Mouse (Mus musculus): ENCODE measurements around the gene Tet3.

Tet3 gene

DNA sequence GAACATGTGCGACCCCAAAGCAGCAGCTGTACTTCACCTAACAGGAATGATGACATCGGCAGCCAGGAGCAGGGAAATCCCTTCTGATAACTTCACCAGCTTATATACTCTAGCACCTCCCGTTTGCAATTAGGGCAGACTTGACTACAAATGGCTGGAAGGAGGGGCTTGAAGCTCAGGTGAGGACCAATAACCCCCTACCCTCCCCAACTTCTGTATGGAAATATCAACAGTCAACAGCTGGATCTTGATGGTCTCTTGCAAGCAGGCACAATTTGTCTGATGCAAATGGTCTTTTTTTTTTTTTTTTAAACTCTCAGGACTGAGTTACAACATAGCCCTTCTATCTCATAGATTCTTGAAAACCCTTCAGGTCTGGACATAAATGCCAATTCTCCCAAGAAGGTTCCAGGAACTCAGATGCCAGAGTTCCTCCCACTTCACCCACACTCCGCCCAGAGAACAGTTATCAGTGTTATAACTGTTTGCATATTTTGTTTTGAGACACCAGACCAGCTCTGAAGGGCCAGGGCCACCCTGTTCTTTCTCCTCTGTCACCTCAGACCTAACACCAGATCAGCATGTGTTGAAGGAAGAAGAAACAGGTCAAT is at the start of gene Tet3:
Tet3 (minus strand) TSS at position 51 of the 611 bp plus-strand sequence.
- DNase-seq (ENCODE audit: low spot score) = no peak

DNA sequence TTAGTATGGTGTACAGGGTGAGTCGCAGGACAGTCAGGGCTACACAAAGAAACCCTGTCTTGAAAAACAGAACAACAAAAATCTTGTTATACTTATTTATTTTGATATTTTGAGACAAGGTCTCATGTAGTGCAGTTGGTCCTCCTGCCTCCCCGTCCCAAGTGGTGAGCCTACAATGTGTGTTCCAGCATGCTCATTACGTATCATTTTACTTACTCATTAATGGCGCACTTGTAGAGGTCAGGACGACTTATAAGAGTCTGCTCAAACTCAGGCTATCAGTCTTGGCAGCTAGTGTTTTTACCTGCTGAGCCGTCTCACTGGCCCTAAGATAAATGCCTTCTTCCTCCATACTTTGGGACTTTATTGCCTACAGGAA is 48.3 kb upstream of the Tet3 start:
- DNase-seq (ENCODE audit: low spot score) = no peak

DNA sequence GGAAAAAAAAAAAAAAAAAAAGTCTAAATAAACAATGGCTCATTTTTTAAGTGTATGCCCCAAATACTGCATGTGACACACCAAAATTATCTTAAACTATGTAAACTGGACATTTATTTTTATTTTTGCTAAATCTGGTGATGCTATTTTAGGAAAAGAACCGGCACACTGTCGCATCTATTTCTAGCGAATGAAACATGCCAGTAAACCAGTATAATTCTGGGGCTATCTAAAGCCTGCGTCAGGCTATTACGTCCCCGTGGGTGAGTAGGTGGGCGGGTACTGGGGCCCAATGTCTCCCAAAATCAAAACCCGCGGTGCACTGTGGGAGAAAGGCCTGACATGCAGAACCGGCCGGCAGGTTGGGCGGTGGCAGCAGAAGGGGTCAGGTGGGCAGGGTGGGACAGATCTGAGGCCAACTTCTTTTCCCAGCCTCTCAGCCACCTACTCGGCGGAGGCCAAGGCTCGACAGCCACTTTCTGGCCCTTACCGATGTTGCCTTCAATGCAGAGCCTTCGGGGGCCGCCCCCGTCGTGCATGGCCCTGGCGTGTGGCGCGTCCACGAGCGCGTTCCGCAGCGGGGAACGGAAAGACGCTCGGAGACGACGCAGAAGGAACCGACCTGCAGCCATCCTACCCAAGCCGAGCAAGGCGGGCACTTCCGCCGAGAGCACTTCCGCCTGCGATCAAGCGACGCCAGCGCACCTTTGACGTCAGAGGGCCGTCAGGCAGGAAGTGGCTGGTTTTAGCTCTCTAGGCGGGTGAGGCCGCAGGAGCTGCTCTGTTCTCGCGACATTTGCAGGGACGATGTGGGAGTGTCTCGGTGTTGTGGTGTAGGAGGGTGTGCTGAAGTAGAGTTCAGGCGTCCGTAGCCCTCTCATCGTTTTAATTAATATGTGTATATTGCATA is 47.6 kb upstream of the Tet3 start, which contains the start of gene Dguok:
Dguok (minus strand) TSS at position 712 of the 910 bp plus-strand sequence.
- peak; percentile 90 for DNase-seq (ENCODE audit: low spot score)

DNA sequence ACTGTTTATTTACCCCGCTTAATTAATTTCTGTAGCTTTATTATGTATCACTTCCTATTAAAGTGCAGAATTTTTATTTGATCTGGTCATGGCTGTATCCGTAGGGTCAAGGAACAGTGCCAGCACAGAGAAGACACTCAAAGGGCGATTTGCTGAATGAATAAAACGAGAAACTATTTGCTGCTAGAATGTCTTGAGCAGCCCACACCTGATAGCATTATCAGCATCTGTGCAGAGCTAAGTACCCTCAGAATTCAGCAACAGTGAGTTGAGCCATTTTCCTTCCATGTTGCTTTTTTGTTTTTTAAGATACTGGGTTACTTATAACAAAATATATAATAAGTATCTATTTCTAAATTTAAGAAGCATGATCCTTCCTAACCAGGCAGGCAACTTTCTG is 46.7 kb upstream of the Tet3 start:
- no peak for DNase-seq (ENCODE audit: low spot score)

DNA sequence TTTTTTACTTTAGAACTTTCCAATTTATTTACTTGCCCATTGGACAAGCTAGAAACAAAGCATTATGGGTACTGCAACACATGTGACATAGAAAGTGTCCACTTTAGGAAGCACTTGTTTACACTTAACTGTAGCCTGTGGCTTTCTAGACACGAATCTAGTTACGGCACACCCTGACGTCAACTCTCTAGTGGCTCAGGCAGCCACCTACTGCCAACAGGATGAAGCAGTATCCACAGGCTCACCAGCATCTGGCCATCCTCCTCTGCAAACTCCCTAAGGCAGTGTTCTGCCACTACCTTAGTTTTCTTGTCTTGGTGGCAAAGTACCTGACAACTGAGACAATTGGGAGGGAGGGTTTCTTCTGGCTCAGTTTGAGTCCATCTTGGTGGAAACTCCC is 44.5 kb upstream of the Tet3 start:
- no peak for DNase-seq (ENCODE audit: low spot score)

DNA sequence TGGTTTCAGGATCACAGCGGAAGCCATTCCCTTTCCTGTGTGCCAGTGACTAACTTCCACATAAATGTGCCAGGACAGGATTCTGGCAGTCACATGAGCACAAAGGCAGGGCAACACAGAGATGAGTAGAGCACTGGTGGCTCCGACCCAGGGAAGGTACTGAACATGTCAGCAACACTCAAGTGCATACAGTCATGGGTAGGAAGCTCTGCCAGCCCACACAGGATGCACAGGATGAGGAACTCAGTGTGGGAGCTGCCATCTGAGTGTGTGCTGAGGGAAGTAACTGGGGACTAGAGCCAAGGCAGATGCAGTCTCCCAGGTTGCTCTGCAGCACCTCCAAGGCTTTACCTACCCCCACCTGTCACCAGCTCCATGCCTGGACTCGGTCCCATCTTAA is 43.8 kb upstream of the Tet3 start:
- DNase-seq (ENCODE audit: low spot score) = no peak

DNA sequence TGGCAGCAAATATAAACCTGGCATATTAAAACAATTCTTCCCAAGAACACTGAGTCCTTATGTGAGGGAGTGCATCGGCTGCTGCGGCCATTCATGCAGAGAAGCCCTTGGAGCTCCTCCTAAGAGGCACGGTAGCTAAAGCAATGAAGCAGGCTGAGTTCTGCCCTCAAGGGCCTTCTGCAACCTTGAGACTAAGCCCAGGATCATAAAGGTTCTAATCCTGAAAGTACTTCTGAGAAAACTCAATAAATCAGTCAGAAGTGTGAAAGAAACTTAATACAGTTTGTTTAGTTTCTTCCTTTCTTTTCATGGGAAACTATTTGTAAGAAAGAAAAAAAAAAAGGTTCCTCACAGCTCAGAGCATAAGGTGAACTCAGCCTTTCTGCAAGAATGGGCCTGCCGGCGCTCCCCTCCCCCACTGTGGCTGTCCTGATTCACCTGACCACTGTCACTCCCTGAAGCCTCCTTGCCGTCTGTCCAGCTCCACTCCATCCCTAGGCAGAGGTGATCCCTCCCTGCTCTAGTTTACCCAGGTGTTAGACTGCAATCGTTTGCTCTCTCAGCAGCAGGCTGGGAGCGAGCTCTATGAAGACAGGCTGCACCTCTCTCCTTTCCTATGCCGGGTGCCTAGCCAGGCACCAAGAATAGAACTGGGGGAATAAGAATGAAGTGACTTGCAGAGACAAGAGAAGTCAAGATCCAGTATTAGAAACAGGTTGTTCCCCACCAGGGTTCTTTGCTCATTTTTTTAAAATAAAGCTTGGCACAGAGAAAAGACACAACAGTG is 42.8 kb upstream of the Tet3 start:
- no peak for DNase-seq (ENCODE audit: low spot score)

DNA sequence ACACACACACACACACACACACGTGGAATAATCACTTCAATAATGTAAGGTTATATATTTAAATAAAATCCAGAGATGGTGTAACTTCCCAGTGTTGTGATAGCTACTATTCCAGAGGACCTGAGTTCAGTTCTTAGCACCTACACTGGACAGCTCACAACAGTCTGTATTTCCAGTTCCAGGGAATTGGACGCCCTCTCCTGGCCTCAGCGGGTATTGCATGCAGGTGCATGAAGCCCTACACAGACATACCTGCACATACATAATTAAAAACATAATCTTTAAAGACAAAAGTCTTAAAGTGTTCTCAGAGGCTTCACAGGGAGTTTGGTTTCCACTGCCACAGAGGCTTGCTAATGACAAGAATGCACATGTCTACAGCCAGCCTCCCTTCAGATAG is 41.6 kb upstream of the Tet3 start:
- no peak for DNase-seq (ENCODE audit: low spot score)

DNA sequence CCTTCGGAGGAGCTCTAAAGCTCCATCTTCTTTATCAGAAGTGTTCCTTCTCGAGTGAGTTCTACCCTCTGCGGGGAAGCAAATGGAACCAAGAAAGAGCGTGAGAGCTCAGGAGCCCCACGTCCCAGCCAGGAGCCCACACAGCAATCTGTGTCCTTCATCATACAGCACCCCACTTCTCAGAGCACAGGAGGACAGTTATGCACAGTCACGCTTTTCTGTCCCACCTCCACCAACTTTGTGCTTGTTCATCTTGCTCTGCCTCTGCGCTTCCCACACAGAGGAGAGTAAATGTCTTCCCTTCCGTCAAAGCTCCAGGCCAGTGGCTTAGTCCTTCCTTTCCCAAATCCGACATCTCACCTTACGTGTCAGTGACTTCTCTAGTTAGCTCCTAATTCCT is 40.2 kb upstream of the Tet3 start:
- DNase-seq (ENCODE audit: low spot score) = no peak

DNA sequence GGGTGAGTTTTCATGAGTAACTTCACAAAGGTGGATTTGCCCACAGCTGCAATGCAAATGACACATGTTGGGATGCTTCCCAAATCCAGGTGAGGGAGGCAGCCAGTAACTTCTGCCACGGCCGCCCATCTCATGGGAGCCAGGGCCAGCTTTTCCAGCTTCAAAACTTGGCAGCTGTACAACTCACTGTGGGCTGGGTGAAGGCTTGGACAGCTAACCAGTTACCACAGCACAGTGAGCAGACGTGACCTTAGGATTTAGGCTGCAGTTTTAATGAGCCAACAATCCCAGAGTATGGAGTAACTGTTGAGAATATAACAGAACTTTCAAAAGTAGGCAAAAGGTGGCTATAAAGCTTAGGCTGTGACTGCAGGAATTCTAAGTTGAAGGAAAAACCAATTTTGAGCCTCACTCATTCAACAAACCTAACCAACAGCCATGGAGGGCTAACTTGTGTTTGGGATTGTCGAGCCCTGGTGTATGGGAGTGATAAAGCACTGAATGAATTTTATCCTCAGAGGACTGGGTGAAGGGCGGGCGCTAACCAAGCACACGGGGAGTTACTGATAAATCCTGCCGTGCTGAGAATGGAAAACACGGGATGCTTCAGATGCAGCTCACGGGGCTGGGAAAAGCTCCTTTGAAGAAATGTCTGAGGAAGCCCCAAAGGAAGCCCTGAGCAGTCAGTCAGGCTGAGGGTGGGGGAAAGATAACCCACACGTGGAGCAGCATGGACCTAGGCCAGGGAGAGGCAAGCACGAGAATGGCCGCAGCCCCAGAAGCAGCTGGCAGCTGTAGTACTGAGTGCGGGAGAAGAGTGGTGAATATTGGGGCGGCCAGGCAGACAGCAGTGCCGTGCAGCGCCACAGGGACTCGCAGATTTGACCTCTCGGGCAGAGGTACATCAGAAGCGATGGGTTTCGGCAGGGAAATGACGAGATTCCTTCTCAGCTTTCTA is 38.1 kb upstream of the Tet3 start:
- DNase-seq (ENCODE audit: low spot score) = no peak

DNA sequence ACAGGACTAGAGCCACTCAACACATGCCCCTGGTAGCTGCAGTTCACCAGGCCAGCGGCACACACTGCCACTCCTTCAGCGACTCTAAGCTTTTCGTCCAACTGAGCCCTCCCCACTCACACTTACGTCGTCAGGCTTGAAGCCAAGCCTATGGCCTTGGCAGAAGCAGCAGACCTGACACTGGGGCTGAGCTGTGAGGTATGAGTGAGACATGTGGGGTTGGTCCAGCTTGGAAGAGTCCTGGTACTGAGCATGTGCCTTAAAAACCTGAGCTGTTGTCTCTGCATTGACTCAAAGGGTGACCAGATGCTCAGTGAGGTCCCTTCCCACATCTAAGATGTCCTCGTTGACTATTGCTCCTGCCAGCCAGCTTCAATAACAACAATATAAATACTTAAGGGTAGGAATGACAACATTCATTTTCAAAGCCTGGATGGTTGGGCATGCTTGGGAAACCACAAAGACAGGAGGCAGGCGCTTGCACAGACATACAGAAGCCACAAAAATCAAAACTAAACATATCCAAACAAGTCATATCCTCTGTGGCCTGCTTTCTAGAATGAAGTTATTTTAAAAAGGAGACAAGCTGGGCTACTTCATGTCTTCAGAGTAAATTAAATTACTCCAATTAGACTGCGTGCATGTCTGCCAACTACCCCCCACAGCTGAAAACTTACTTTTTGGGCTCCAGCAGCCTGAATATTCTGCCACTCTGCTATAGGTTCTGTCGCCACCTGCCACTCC is 37.3 kb upstream of the Tet3 start:
- no peak for DNase-seq (ENCODE audit: low spot score)

DNA sequence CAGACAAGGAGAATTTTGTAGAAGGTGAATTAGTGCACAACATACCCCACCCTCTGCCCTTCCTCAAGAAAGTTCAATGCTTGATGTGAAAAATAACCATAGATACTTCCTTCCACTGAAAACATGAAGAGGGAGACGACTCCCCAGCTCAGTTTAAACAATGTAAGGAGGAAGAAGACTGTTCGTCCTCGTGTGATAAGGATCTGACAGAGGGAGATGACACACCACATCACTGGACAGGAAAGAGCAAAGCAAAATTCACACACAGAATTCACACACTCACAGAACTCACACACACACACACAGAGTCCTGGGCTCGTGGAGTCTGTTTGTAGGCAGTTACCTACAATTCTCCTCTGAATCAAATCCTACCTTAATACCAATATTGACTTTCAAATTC is 31.7 kb upstream of the Tet3 start:
- DNase-seq (ENCODE audit: low spot score) = no peak

DNA sequence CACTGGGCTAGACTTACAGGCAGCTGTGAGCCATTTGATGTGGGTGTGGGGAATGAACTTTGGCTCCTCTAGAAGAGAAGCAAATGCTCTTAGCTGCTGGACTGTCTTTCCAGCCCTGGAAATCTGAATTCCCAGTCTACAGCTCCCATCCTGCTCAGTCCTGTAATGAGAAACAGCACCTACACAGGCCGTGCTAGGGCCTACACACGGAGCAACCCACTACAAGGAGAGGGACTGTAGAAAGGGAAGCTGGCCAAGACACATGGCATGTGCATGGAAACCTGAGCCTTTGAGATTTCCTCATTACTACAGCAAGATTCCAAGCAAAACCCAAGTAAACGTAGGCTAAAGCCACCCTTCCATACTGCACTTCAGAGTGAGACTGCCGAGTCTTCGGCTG is 29.3 kb upstream of the Tet3 start:
- no peak for DNase-seq (ENCODE audit: low spot score)

DNA sequence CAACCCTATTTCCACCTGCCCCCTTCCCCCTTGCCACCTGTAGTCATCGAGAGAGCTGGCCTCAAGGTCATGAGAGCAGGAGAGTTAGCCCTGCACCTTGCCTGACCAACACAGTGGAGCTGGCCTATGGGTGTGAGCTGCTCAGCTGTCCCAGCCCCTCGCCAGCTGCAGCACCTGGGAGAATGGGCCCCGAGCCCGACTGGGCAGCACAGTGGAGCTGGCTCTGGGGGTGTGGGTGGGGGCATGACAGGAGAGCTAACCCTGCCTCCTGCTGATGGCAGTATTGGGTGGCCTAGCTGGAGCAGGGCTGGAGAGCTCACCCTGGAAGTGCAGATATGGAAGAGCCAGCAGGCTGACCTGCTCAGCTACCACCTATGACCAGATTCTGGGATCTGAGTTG is 28.4 kb upstream of the Tet3 start:
- no peak for DNase-seq (ENCODE audit: low spot score)

DNA sequence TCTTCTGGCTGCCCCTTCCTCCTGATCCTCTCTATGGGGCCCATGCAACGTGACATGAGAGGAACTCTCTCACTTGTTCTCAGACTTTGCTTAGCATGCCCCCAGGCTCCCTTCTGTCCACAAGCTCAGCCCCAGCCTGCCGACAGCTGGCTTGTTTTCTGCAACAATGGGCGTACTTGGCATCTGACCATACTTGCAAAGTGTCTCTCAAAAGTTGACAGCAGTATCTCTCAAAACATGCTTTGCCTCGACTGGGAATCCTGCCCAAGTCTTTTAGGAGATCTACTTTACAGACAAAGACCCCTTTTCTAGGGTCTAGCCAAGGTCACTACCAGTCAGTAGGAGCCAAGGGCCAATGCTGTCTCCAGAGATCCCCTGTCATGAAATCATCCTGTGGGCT is 27.0 kb upstream of the Tet3 start:
- DNase-seq (ENCODE audit: low spot score) = no peak

DNA sequence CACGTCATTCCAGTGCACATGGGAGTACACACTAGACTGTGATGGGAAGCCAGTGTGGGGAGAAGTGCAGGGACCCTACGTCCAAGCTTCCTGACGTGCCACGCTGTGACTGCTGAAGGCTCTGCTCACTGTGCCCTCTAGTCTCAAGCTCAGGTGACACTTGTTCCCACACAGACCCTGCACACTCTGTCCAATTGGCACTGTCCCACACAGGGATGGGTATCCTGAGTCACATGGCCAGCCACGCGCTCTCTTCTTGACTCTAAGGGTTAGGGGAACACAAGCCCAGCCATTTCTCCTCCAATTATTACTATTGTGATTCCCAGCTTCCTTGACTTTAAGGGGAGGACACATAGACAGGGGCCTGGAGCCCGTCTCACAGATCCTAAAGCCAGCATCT is 24.9 kb upstream of the Tet3 start:
- no peak for DNase-seq (ENCODE audit: low spot score)

DNA sequence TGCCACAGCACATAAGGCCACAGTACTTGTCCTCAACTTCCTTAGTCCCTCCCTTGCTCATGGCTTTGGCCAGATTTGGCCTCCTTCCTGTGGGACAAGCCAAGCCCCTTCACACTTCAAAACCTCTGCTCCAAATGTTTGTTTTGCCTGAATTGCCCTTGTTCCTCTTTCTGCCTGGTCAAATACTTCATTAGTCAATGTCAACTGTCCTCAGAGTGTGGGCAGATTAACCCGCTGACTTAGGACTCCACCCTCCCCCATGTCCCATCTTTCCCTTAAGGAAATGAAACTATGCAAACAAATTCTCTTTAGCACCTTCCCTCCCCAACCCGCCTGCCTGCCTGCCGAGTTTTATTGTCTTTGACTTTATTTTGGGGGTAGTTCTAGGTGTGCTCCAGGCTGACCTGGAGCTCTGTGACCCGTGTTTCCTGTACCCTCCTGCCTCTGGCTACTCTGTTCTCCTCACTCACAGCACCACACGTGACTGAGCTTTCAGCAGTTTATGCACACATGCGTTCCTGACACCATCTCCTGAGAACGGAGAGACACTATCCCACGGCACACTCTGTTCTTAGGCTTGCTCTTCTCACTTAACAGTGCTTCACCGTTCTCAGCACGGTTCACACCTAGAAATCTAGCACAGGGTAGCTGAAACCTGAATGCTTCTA is 23.7 kb upstream of the Tet3 start:
- no peak for DNase-seq (ENCODE audit: low spot score)

DNA sequence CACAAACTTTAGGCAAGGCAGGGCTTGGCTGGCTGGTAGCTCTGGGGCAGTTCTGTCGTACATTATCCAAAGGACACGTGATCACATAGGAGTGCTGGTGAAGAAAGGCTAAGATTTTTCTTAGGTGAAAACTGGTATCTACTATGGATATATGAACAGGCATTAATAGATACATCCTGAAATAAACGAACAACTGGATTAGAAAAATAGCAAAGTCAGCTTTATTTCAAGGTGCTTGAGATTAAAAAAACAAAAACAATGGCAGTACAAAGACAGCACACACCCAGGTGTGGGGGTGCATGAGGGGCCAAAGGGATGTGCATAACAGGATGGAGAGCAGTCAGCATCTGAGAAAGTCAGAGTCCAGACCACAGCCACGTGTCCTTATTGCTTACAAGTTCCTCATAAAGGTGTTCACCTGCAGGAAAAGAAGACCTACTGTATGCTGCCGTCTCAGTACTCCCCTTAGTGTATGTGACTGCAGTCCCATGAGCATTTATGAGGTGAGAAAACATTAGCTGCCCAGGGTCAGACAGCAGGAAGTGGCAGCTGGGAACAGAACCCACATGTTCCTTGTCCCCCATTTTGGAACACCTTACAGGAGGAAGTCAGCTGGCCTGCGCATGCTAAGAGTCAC is 21.3 kb upstream of the Tet3 start:
- DNase-seq (ENCODE audit: low spot score) = no peak

DNA sequence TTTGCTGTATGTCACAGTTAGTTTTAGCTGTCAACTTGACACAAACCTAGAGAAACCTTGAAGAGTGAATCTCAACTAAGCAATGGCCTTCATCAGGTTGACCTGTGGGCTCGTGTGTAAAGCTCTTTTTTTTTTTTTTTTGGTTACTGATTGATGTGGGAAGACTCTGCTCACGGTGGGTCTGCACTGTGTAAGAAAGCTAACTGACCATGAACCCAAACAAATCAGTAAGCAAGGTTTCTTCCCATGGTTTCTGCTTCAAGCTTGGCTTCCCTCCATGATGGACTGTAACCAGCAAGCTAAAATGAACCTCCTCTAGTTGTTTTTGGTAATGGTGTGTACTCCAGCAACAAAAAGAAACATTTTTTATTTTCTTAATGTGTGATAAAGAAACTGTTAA is 20.3 kb upstream of the Tet3 start:
- DNase-seq (ENCODE audit: low spot score) = no peak

DNA sequence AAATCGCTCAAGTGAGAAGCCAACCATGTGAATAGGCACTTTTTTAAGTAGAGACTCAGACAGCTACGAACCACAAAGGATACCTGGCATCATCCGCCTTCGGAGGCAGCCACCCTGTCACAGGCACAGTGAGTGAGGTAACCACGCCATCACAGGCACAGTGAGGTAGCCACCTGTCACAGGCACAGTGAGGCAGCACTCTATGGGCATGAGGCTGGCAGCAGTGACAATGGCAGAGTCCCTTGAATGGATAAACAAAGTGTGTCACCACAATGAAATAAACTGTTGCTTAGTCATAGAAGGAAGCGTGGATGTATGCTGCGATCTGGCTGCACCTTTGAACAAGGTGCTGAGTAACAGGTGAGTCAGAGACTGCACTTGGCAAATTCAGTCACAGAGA is 19.7 kb upstream of the Tet3 start:
- DNase-seq (ENCODE audit: low spot score) = no peak
